Mouse (Mus musculus) liver, postnatal 0 days (tissue): ENCODE results near the gene Zcchc7.

Experiments used
- CTCF ChIP-seq: sonication (generic); IDR thresholded peaks from 2 replicates; pipeline ENCODE4 v1.5.1; 2016; ENCODE audit warnings: antibody characterized with exemption, low read depth
- EP300 ChIP-seq: IDR thresholded peaks from 2 replicates; pipeline ENCODE4 v1.6.1; 2016; ENCODE audit warnings: antibody characterized with exemption, low read depth, mild to moderate bottlenecking

DNA sequence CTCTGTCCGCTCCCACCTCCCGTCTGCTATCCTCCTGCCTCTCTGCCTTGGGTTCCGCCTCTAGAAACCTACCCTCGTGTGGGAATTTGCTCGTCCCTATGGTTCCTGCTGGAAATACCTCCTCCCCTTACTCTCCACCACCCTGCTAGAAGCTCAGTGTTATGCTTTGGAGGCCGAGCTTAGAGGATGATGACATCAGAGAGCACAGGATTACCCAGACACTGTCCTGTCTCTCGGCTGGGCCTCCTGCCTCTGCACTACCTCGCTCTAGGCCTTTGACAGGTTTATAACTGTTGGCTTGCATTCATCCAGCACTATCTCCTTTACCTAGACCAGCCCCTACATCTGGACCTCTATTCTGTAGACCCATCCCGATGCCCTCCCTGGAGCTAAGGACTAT lies 184.6 kb downstream of the Zcchc7 start:
- TF ChIP-seq CTCF: no peak
- TF ChIP-seq EP300: no peak
